Mouse (Mus musculus): ENCODE measurements around the gene Zfp248.

DNA sequence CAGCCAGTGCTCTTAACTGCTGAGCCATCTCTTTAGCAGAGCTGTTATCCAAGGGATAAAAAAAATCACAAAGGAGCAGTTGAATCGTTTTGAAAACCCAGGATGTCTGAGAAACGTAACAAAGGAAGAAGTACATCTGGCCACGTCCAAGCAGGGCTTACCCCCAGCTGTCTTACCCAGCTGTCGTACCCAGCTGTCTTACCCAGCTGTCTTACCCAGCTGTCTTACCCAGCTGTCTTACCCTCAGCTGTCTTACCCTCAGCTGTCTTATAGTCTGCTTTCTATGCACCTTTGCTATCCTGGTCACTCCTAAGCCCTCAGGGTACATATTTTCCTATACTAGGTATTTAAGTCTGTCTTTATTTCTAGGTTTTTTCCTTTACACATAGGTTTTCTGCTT, 23.8 kb downstream of the Zfp248 start:
- TF ChIP-seq POLR2A (IDR thresholded peaks at IDR 0.05; ENCODE audit: low read depth, low read length) = no peak
- TF ChIP-seq CTCF (IDR thresholded peaks at IDR 0.05; ENCODE audit: extremely low read depth, insufficient read length, insufficient replicate concordance, low read depth, low read length) = no peak

Data from small intestine, adult 2 months (tissue).